Mouse (Mus musculus) heart, embryonic 14.5 days (tissue): ENCODE data around the gene Rgl1. TPM values are rescaled to one million over a fixed set of nuclear protein-coding genes. Genes with fewer than 3 reads are reported as not detected.

ENCODE experiments used
- ATAC-seq: fragments of 200-750 bp; cut with Nextera tagmentation; 2 replicates; pipeline ENCODE4 v1.8.0; 2017; ENCODE audit warnings: low read depth, moderate TSS enrichment; ENCODE audit not compliant: insufficient number of reproducible peaks, insufficient read depth, low FRiP score
- H3K27ac ChIP-seq, 2 experiments: fragments of 200-500 bp in 1 of 2; fragments of 300-500 bp in 1 of 2; sonication (generic) in 1 of 2; replicated peaks in 1 of 2; 2 replicates each; pipeline ENCODE4 v1.5.1; 2012 to 2014; ENCODE audit warnings: low read depth in 2 of 2, low read length in 2 of 2, control low read depth in 1 of 2, mild to moderate bottlenecking in 1 of 2, mixed read lengths in 1 of 2; ENCODE audit not compliant: control insufficient read depth in 1 of 2, insufficient read depth in 1 of 2
- H3K27me3 ChIP-seq: fragments of 300-500 bp; sonication (generic); 2 replicates; pipeline ENCODE4 v1.6.1; 2014; ENCODE audit warnings: mild to moderate bottlenecking, low read length, control low read depth; ENCODE audit not compliant: control insufficient read depth, insufficient read depth
- H3K36me3 ChIP-seq: fragments of 300-500 bp; sonication (generic); 2 replicates; pipeline ENCODE4 v1.6.1; 2014; ENCODE audit warnings: mild to moderate bottlenecking, control low read depth, low read length, mixed read lengths; ENCODE audit not compliant: control insufficient read depth, insufficient read depth
- H3K4me1 ChIP-seq, 2 experiments: fragments of 200-500 bp in 1 of 2; fragments of 300-500 bp in 1 of 2; sonication (generic) in 1 of 2; 2 replicates each; pipeline ENCODE4 v1.6.1; 2012 to 2014; ENCODE audit warnings: low read length in 2 of 2, control low read depth in 1 of 2, mixed read lengths in 1 of 2; ENCODE audit not compliant: control insufficient read depth in 2 of 2, insufficient read depth in 2 of 2
- H3K4me2 ChIP-seq: fragments of 300-500 bp; sonication (generic); 2 replicates; pipeline ENCODE4 v1.6.1; 2014; ENCODE audit warnings: mild to moderate bottlenecking, low read length
- H3K4me3 ChIP-seq, 2 experiments: fragments of 200-500 bp in 1 of 2; fragments of 300-500 bp in 1 of 2; sonication (generic) in 1 of 2; 2 replicates each; pipeline ENCODE4 v1.5.1; 2012 to 2014; ENCODE audit warnings: low read length in 2 of 2, mild to moderate bottlenecking in 2 of 2, control low read depth in 1 of 2, low read depth in 1 of 2, moderate library complexity in 1 of 2; ENCODE audit not compliant: control insufficient read depth in 1 of 2, insufficient read depth in 1 of 2
- H3K9ac ChIP-seq: fragments of 300-500 bp; sonication (generic); 2 replicates; pipeline ENCODE4 v1.6.1; 2014; ENCODE audit warnings: mild to moderate bottlenecking, low read length
- H3K9me3 ChIP-seq: fragments of 300-500 bp; sonication (generic); 2 replicates; pipeline ENCODE4 v1.6.1; 2016; ENCODE audit warnings: low read length, control low read depth; ENCODE audit not compliant: control insufficient read depth
- WGBS: fragments of 180-500 bp; shearing (Covaris S2); extraction: QIAGEN DNeasy Blood & Tissue Kit; methylation state at CpG from one replicate; pipeline ENCODE4 v1.1.7; 2014; 5-methylcytosine and 5-hydroxymethylcytosine counted together
- polyA plus RNA-seq: library from polyadenylated mRNA; unstranded; fragments of >200 nt; fragmentation: Nextera tagmentation; extraction: Ambion mirVana; gene quantifications from 2 replicates; pipeline ENCODE4 v1.2.1, GENCODE M21; 2014

Rgl1 gene
- polyA plus RNA-seq, 1 experiment from 2014 or later, result 72.0 TPM

- no peaks in the 10 kb centered on the region for H3K9me3 ChIP-seq
- 43% methylated on average over 4 of the region's 4 CpGs for WGBS
- ATAC-seq, result no peak
Observed at GRCm38 (mm10) chr1:152514256-152514655, 251.9 kb downstream of the Rgl1 start.

DNA sequence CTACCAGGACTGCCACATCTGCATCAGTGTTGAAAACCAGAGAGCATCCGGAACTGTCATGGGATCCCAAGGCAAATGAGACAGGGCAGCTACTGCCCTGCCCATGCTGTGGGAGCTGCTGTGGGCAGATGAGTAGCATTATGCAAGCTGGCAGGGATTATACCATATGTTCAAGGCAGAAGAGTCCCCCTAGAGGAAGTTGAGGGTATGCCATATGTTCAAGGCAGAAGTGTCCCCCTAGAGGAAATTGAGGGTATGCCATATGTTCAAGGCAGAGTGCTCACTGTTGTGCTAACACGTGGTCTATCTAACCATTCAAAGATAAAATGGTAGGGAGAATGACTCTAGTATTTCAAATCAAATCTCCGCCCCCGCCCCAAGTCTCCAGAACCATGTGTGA, 254.9 kb downstream of the Rgl1 start:
- H3K27me3 ChIP-seq, result no peaks in the 10 kb centered on the region
- ATAC-seq, result peak; percentile 46; the same call in 1 of the 2 replicates
- H3K4me1 ChIP-seq, result peaks cover 13 to 16% of the 10 kb centered on the region in 2 experiments
- no peaks in the 10 kb centered on the region for H3K9me3 ChIP-seq
- peaks cover 16% of the 10 kb centered on the region for H3K36me3 ChIP-seq
- no peak overlapping the region for H3K4me3 ChIP-seq
- H3K27ac ChIP-seq, result no peak overlapping the region
- no peak overlapping the region for H3K4me2 ChIP-seq
- 73% methylated on average over 4 of the region's 4 CpGs for WGBS
- no peak overlapping the region for H3K9ac ChIP-seq

More at GRCm38 (mm10) chr1:152514256-152514655, 251.9 kb downstream of the Rgl1 start:
- H3K27me3 ChIP-seq, result no peaks in the 10 kb centered on the region
- peaks cover 13 to 16% of the 10 kb centered on the region in 2 experiments for H3K4me1 ChIP-seq
- H3K36me3 ChIP-seq, result peaks cover 42% of the 10 kb centered on the region
- H3K27ac ChIP-seq, result peak overlapping the region; percentile 61 to 64
- H3K4me3 ChIP-seq, result no peak overlapping the region
- peak overlapping the region; percentile 52; the same call in 1 of the 2 replicates for H3K9ac ChIP-seq
- H3K4me2 ChIP-seq, result peak overlapping the region; percentile 24

GRCm38 (mm10) chr1:152508481-152509220, 257.5 kb downstream of the Rgl1 start:
- H3K4me3 ChIP-seq, result no peak overlapping the region
- H3K36me3 ChIP-seq, result peaks cover 7% of the 10 kb centered on the region; the same call in 1 of the 2 replicates
- no peak for ATAC-seq
- no peak overlapping the region for H3K27ac ChIP-seq
- peaks cover 0 to under 1% of the 10 kb centered on the region in 2 experiments; a peak in 1 of 4 replicates for H3K4me1 ChIP-seq
- no peaks in the 10 kb centered on the region for H3K9me3 ChIP-seq
- H3K9ac ChIP-seq, result no peak overlapping the region
- no peaks in the 10 kb centered on the region for H3K27me3 ChIP-seq
- 83% methylated on average over 11 of the region's 11 CpGs for WGBS
- no peak overlapping the region for H3K4me2 ChIP-seq

GRCm38 (mm10) chr1:152506726-152507125, 259.4 kb downstream of the Rgl1 start:
- no peaks in the 10 kb centered on the region for H3K9me3 ChIP-seq
- no peaks in the 10 kb centered on the region for H3K4me1 ChIP-seq
- H3K36me3 ChIP-seq, result peaks cover 4% of the 10 kb centered on the region; the same call in 1 of the 2 replicates
- H3K4me3 ChIP-seq, result no peak overlapping the region
- H3K27me3 ChIP-seq, result no peaks in the 10 kb centered on the region
- 93% methylated on average over 7 of the region's 7 CpGs for WGBS
- no peak overlapping the region for H3K27ac ChIP-seq
- ATAC-seq, result no peak
- H3K9ac ChIP-seq, result no peak overlapping the region
- H3K4me2 ChIP-seq, result no peak overlapping the region

GRCm38 (mm10) chr1:152506175-152506574, 260.0 kb downstream of the Rgl1 start:
- Histone ChIP-seq H3K9ac (no peak overlapping the region), H3K4me3 (no peak overlapping the region), H3K27ac (no peak overlapping the region), H3K4me2 (no peak overlapping the region), H3K27me3 (no peaks in the 10 kb centered on the region), H3K4me1 (no peaks in the 10 kb centered on the region), H3K9me3 (no peaks in the 10 kb centered on the region), H3K36me3 (peaks cover 4% of the 10 kb centered on the region; the same call in 1 of the 2 replicates)
- WGBS, result 83% methylated on average over 5 of the region's 5 CpGs
- no peak for ATAC-seq

- Histone ChIP-seq H3K4me2 (no peak overlapping the region), H3K36me3 (no peaks in the 10 kb centered on the region), H3K9ac (no peak overlapping the region), H3K27ac (no peak overlapping the region), H3K9me3 (no peaks in the 10 kb centered on the region), H3K4me3 (no peak overlapping the region), H3K27me3 (no peaks in the 10 kb centered on the region), H3K4me1 (peaks cover 6 to 12% of the 10 kb centered on the region in 2 experiments; a peak in 3 of 4 replicates)
- 72% methylated on average over 12 of the region's 12 CpGs for WGBS
- ATAC-seq, result no peak
Observed at GRCm38 (mm10) chr1:152499802-152500201, 266.3 kb downstream of the Rgl1 start.

DNA sequence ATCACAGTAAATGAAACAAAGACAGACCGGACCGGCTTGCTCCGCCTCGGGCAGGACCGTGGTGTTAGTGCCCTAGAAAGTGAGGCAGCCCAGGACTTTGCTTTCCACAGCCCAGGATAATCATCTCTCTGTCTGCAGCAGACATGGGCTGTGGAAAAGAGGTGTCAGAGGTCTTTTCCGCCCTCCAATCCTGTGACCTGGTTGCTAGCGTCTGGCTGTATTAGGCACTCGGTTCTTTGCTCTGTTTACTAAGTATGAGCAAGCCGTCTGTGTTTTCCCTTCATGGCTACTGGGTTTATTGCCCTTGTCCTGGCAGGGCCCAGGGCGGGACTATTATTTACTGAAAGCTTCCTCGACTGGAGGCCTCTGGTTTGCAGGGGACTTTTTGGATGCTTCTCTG, 268.6 kb downstream of the Rgl1 start:
- no peaks in the 10 kb centered on the region for H3K27me3 ChIP-seq
- H3K4me1 ChIP-seq, result peaks cover 6 to 12% of the 10 kb centered on the region in 2 experiments; a peak in 3 of 4 replicates
- H3K9me3 ChIP-seq, result no peaks in the 10 kb centered on the region
- peak overlapping the region; percentile 46 for H3K27ac ChIP-seq
- WGBS, result 47% methylated on average over 11 of the region's 11 CpGs
- peak overlapping the region; percentile 31; the same call in 1 of the 2 replicates for H3K4me2 ChIP-seq
- H3K9ac ChIP-seq, result no peak overlapping the region
- ATAC-seq, result no peak; the same call in 1 of the 2 replicates
- H3K4me3 ChIP-seq, result no peak overlapping the region
- H3K36me3 ChIP-seq, result no peaks in the 10 kb centered on the region
